Mouse (Mus musculus) limb, embryonic 11.5 days (tissue): ENCODE results near the gene Slc25a33. TPM values are rescaled to one million over a fixed set of nuclear protein-coding genes. Genes with fewer than 3 reads are reported as not detected.

ENCODE experiments used
- ATAC-seq: fragments of 200-750 bp; cut with Nextera tagmentation; 2 replicates; pipeline ENCODE4 v1.8.0; 2017; ENCODE audit warnings: low read depth; ENCODE audit not compliant: insufficient number of reproducible peaks, low FRiP score, low TSS enrichment
- DNase-seq: peaks from one replicate; pipeline ENCODE4 v3.0.0-alpha.2; 2015; ENCODE audit warnings: low spot score
- H3K27ac ChIP-seq: fragments of 300-500 bp; sonication (generic); replicated peaks from 2 replicates; pipeline ENCODE4 v1.5.1; 2014; ENCODE audit warnings: low read depth, mild to moderate bottlenecking, low read length
- H3K27me3 ChIP-seq: fragments of 300-500 bp; sonication (generic); 2 replicates; pipeline ENCODE4 v1.6.1; 2014; ENCODE audit warnings: mild to moderate bottlenecking, low read length, mixed read lengths; ENCODE audit not compliant: control insufficient read depth, insufficient read depth
- H3K36me3 ChIP-seq: fragments of 300-500 bp; sonication (generic); 2 replicates; pipeline ENCODE4 v1.6.1; 2014; ENCODE audit warnings: mild to moderate bottlenecking, low read length, moderate library complexity, mixed read lengths; ENCODE audit not compliant: control insufficient read depth, insufficient read depth
- H3K4me1 ChIP-seq: fragments of 300-500 bp; sonication (generic); 2 replicates; pipeline ENCODE4 v1.6.1; 2014; ENCODE audit warnings: low read length, mixed read lengths; ENCODE audit not compliant: control insufficient read depth, insufficient read depth
- H3K4me2 ChIP-seq: fragments of 300-500 bp; sonication (generic); 2 replicates; pipeline ENCODE4 v1.6.1; 2014; ENCODE audit warnings: low read depth, mild to moderate bottlenecking, moderate library complexity; ENCODE audit not compliant: severe bottlenecking
- H3K4me3 ChIP-seq: fragments of 300-500 bp; sonication (generic); 2 replicates; pipeline ENCODE4 v1.5.1; 2014; ENCODE audit warnings: low read depth, low read length
- H3K9ac ChIP-seq: fragments of 300-500 bp; sonication (generic); 2 replicates; pipeline ENCODE4 v1.6.1; 2014; ENCODE audit warnings: mild to moderate bottlenecking, low read length
- H3K9me3 ChIP-seq: fragments of 300-500 bp; sonication (generic); 2 replicates; pipeline ENCODE4 v1.6.1; 2016; ENCODE audit warnings: low read length; ENCODE audit not compliant: control insufficient read depth
- WGBS: fragments of 180-500 bp; shearing (Covaris S2); extraction: QIAGEN DNeasy Blood & Tissue Kit; methylation state at CpG from one replicate; pipeline ENCODE4 v1.1.7; 2014; 5-methylcytosine and 5-hydroxymethylcytosine counted together
- polyA plus RNA-seq: library from polyadenylated mRNA; unstranded; fragments of >200 nt; fragmentation: Nextera tagmentation; extraction: Ambion mirVana; gene quantifications from 2 replicates; pipeline ENCODE4 v1.2.1, GENCODE M21; 2014

Slc25a33 gene
- polyA plus RNA-seq, 1 experiment from 2014 or later, result 28.9 TPM

GRCm38 (mm10) chr4:149734246-149734645, 39.8 kb downstream of the Slc25a33 start:
- Histone ChIP-seq H3K4me1 (peaks cover 30% of the 10 kb centered on the region), H3K4me2 (no peak overlapping the region), H3K27me3 (no peaks in the 10 kb centered on the region), H3K36me3 (peaks cover 4% of the 10 kb centered on the region; the same call in 1 of the 2 replicates), H3K4me3 (no peak overlapping the region), H3K9me3 (no peaks in the 10 kb centered on the region), H3K27ac (no peak overlapping the region), H3K9ac (no peak overlapping the region)
- 84% methylated on average over 6 of the region's 6 CpGs for WGBS
- ATAC-seq (no peak), DNase-seq (no peak)

GRCm38 (mm10) chr4:149733748-149734147, 40.3 kb downstream of the Slc25a33 start:
- Histone ChIP-seq H3K4me3 (no peak overlapping the region), H3K27ac (0 out of 2 replicates have a peak overlapping the region, but pooled peaks have one; percentile 1), H3K4me1 (peaks cover 30% of the 10 kb centered on the region), H3K36me3 (peaks cover 8% of the 10 kb centered on the region; the same call in 1 of the 2 replicates), H3K9ac (no peak overlapping the region), H3K27me3 (no peaks in the 10 kb centered on the region), H3K4me2 (no peak overlapping the region), H3K9me3 (no peaks in the 10 kb centered on the region)
- DNase-seq, result no peak
- WGBS, result 40% methylated on average over 6 of the region's 6 CpGs
- no peak for ATAC-seq

GRCm38 (mm10) chr4:149732800-149733199, 41.3 kb downstream of the Slc25a33 start:
- H3K4me3 ChIP-seq, result no peak overlapping the region
- H3K27me3 ChIP-seq, result no peaks in the 10 kb centered on the region
- no peak overlapping the region for H3K9ac ChIP-seq
- H3K9me3 ChIP-seq, result no peaks in the 10 kb centered on the region
- DNase-seq (no peak), ATAC-seq (no peak)
- WGBS, result 85% methylated on average over 10 of the region's 10 CpGs
- H3K36me3 ChIP-seq, result peaks cover 10% of the 10 kb centered on the region
- no peak overlapping the region for H3K27ac ChIP-seq
- H3K4me1 ChIP-seq, result peaks cover 30% of the 10 kb centered on the region
- no peak overlapping the region for H3K4me2 ChIP-seq

- Histone ChIP-seq H3K9ac (no peak overlapping the region), H3K4me1 (peaks cover 30% of the 10 kb centered on the region), H3K36me3 (peaks cover 15% of the 10 kb centered on the region), H3K27me3 (no peaks in the 10 kb centered on the region), H3K9me3 (no peaks in the 10 kb centered on the region), H3K4me3 (no peak overlapping the region), H3K27ac (no peak overlapping the region), H3K4me2 (no peak overlapping the region)
- no peak for DNase-seq
- ATAC-seq, result no peak
- WGBS, result 93% methylated on average over 3 of the region's 3 CpGs
These were observed 41.8 kb downstream of the Slc25a33 start for GRCm38 (mm10) chr4:149732313-149732712.

GRCm38 (mm10) chr4:149730827-149731226, 43.2 kb downstream of the Slc25a33 start:
- H3K9me3 ChIP-seq, result no peaks in the 10 kb centered on the region
- H3K4me3 ChIP-seq, result no peak overlapping the region
- WGBS, result 76% methylated on average over 7 of the region's 7 CpGs
- ATAC-seq (no peak), DNase-seq (no peak)
- no peak overlapping the region for H3K27ac ChIP-seq
- H3K36me3 ChIP-seq, result peaks cover 29% of the 10 kb centered on the region
- no peaks in the 10 kb centered on the region for H3K27me3 ChIP-seq
- H3K9ac ChIP-seq, result no peak overlapping the region
- peaks cover 20% of the 10 kb centered on the region for H3K4me1 ChIP-seq
- no peak overlapping the region for H3K4me2 ChIP-seq

GRCm38 (mm10) chr4:149728810-149729209, 45.3 kb downstream of the Slc25a33 start:
- Histone ChIP-seq H3K4me1 (peaks cover 6% of the 10 kb centered on the region), H3K27ac (no peak overlapping the region), H3K9me3 (no peaks in the 10 kb centered on the region), H3K4me3 (no peak overlapping the region), H3K9ac (no peak overlapping the region), H3K27me3 (no peaks in the 10 kb centered on the region), H3K36me3 (peaks cover 32% of the 10 kb centered on the region), H3K4me2 (no peak overlapping the region)
- no peak for ATAC-seq
- WGBS, result 74% methylated on average over 8 of the region's 8 CpGs
- DNase-seq, result no peak

GRCm38 (mm10) chr4:149727636-149728035, 46.4 kb downstream of the Slc25a33 start:
- H3K36me3 ChIP-seq, result peaks cover 32% of the 10 kb centered on the region
- no peaks in the 10 kb centered on the region for H3K27me3 ChIP-seq
- no peak overlapping the region for H3K9ac ChIP-seq
- H3K27ac ChIP-seq, result no peak overlapping the region
- DNase-seq (no peak), ATAC-seq (no peak)
- H3K4me3 ChIP-seq, result no peak overlapping the region
- no peak overlapping the region for H3K4me2 ChIP-seq
- H3K9me3 ChIP-seq, result no peaks in the 10 kb centered on the region
- no peaks in the 10 kb centered on the region for H3K4me1 ChIP-seq
- 96% methylated on average over 5 of the region's 5 CpGs for WGBS

GRCm38 (mm10) chr4:149725661-149726350, 48.3 kb downstream of the Slc25a33 start:
- peaks cover 29% of the 10 kb centered on the region for H3K36me3 ChIP-seq
- no peak overlapping the region for H3K27ac ChIP-seq
- H3K27me3 ChIP-seq, result no peaks in the 10 kb centered on the region
- WGBS, result 74% methylated on average over 15 of the region's 15 CpGs
- no peak overlapping the region for H3K4me3 ChIP-seq
- no peak for ATAC-seq
- H3K4me2 ChIP-seq, result no peak overlapping the region
- no peak overlapping the region for H3K9ac ChIP-seq
- peak; percentile 74 for DNase-seq
- H3K4me1 ChIP-seq, result no peaks in the 10 kb centered on the region
- H3K9me3 ChIP-seq, result no peaks in the 10 kb centered on the region
